Mouse (Mus musculus): ENCODE measurements at regions not wholly inside any gene's neighbourhood (a gene's known extent, or its start where the extent isn't known, plus 50 kb on each side); places are given as distances from the start of the nearest gene placed in this dataset.

GRCm38 (mm10) chr17:51528161-51528560 lies 304.9 kb downstream of the Satb1 start:
- in situ Hi-C loops (cut with MboI, MseI), result no loop called here

- in situ Hi-C loops (cut with MboI, MseI), result no loop called here
These were observed 306.2 kb downstream of the Satb1 start for GRCm38 (mm10) chr17:51526881-51527280.

- in situ Hi-C loops (cut with MboI, MseI), result no loop called here
These were observed 306.6 kb downstream of the Satb1 start for GRCm38 (mm10) chr17:51526464-51526863.

- in situ Hi-C loops (cut with MboI, MseI), result no loop called here
These were observed 307.1 kb downstream of the Satb1 start for GRCm38 (mm10) chr17:51526021-51526420.

- in situ Hi-C loops (cut with MboI, MseI), result no loop called here
These were observed 307.9 kb downstream of the Satb1 start for GRCm38 (mm10) chr17:51525219-51525618.

GRCm38 (mm10) chr17:51511917-51512316 lies 321.2 kb downstream of the Satb1 start:
- in situ Hi-C loops (cut with MboI, MseI), result no loop called here

- in situ Hi-C loops (cut with MboI, MseI), result no loop called here
These were observed 321.6 kb upstream of the Tbc1d5 start for GRCm38 (mm10) chr17:51500751-51501150.

- in situ Hi-C loops (cut with MboI, MseI), result no loop called here
These were observed 320.4 kb upstream of the Tbc1d5 start for GRCm38 (mm10) chr17:51499541-51499940.

GRCm38 (mm10) chr17:51495038-51495437 lies 315.9 kb upstream of the Tbc1d5 start:
- in situ Hi-C loops (cut with MboI, MseI), result no loop called here

- in situ Hi-C loops (cut with MboI, MseI), result no loop called here
These were observed 310.2 kb upstream of the Tbc1d5 start for GRCm38 (mm10) chr17:51489386-51489785.

GRCm38 (mm10) chr17:51487918-51488445 lies 308.8 kb upstream of the Tbc1d5 start:
- in situ Hi-C loops (cut with MboI, MseI), result no loop called here

GRCm38 (mm10) chr17:51477810-51478209 lies 298.7 kb upstream of the Tbc1d5 start:
- in situ Hi-C loops (cut with MboI, MseI), result no loop called here

- in situ Hi-C loops (cut with MboI, MseI), result no loop called here
These were observed 298.3 kb upstream of the Tbc1d5 start for GRCm38 (mm10) chr17:51477404-51477803.

- in situ Hi-C loops (cut with MboI, MseI), result loop anchor here (5.0 kb wide), 1 partner anchor 75 kb away; no protein-coding TSS in a partner anchor
These were observed 283.2 kb upstream of the Tbc1d5 start for GRCm38 (mm10) chr17:51462137-51462880.

- in situ Hi-C loops (cut with MboI, MseI), result loop anchor here (5.0 kb wide), 1 partner anchor 76 kb away; no protein-coding TSS in a partner anchor
These were observed 282.1 kb upstream of the Tbc1d5 start for GRCm38 (mm10) chr17:51461248-51461647.

- in situ Hi-C loops (cut with MboI, MseI), result no loop called here
These were observed 280.0 kb upstream of the Tbc1d5 start for GRCm38 (mm10) chr17:51459119-51459518.

- in situ Hi-C loops (cut with MboI, MseI), result no loop called here
These were observed 236.6 kb upstream of the Tbc1d5 start for GRCm38 (mm10) chr17:51415746-51416145.

GRCm38 (mm10) chr17:51414304-51414703 lies 235.2 kb upstream of the Tbc1d5 start:
- in situ Hi-C loops (cut with MboI, MseI), result no loop called here

GRCm38 (mm10) chr17:51413741-51414140 lies 234.6 kb upstream of the Tbc1d5 start:
- in situ Hi-C loops (cut with MboI, MseI), result no loop called here

GRCm38 (mm10) chr17:51411545-51412094 lies 232.5 kb upstream of the Tbc1d5 start:
- in situ Hi-C loops (cut with MboI, MseI), result no loop called here

GRCm38 (mm10) chr17:51408894-51409293 lies 229.7 kb upstream of the Tbc1d5 start:
- in situ Hi-C loops (cut with MboI, MseI), result no loop called here

- in situ Hi-C loops (cut with MboI, MseI), result no loop called here
These were observed 229.2 kb upstream of the Tbc1d5 start for GRCm38 (mm10) chr17:51408367-51408766.

- in situ Hi-C loops (cut with MboI, MseI), result no loop called here
These were observed 227.9 kb upstream of the Tbc1d5 start for GRCm38 (mm10) chr17:51407046-51407445.
